Mouse (Mus musculus) ES-E14 (cell line): Measurements from ENCODE around the gene Klk7. TPM values are rescaled to one million over a fixed set of nuclear protein-coding genes. Genes with fewer than 3 reads are reported as not detected.

Experiments
- DNase-seq: peaks from one replicate; pipeline ENCODE4 v3.0.0-alpha.2; 2013; ENCODE audit warnings: low read depth, low spot score
- H3K27ac ChIP-seq: 2 replicates; pipeline ENCODE4 v1.5.1; 2012; ENCODE audit warnings: low read depth, mild to moderate bottlenecking, low read length, moderate library complexity, mixed read lengths; ENCODE audit not compliant: poor library complexity, insufficient read depth, severe bottlenecking
- H3K36me3 ChIP-seq: 2 replicates; pipeline ENCODE4 v1.6.1; 2012; ENCODE audit warnings: mild to moderate bottlenecking, low read length, moderate library complexity, mixed read lengths; ENCODE audit not compliant: control insufficient read depth, poor library complexity, insufficient read depth, severe bottlenecking
- H3K4me1 ChIP-seq, 2 experiments: fragments of 150-350 bp in 1 of 2; sonication (generic) in 1 of 2; 2 replicates each; pipeline ENCODE4 v1.6.1; 2012; ENCODE audit warnings: low read length in 2 of 2, mild to moderate bottlenecking in 1 of 2, mixed read lengths in 1 of 2; ENCODE audit not compliant: control insufficient read depth in 2 of 2, insufficient read depth in 2 of 2, poor library complexity in 1 of 2
- H3K4me3 ChIP-seq, 2 experiments: fragments of 150-350 bp in 1 of 2; sonication (generic) in 1 of 2; 2 replicates each; pipeline ENCODE4 v1.5.1; 2012; ENCODE audit warnings: low read length in 2 of 2, low read depth in 1 of 2, mild to moderate bottlenecking in 1 of 2, mixed read lengths in 1 of 2; ENCODE audit not compliant: insufficient read depth in 1 of 2, poor library complexity in 1 of 2, severe bottlenecking in 1 of 2
- H3K9ac ChIP-seq: 2 replicates; pipeline ENCODE4 v1.6.1; 2012; ENCODE audit warnings: low read depth, mild to moderate bottlenecking, low read length, mixed read lengths; ENCODE audit not compliant: poor library complexity, insufficient read depth, severe bottlenecking
- H3K9me3 ChIP-seq: fragments of 150-350 bp; sonication (generic); 2 replicates; pipeline ENCODE4 v1.6.1; 2012; ENCODE audit warnings: low read depth, mild to moderate bottlenecking, low read length; ENCODE audit not compliant: control insufficient read depth, insufficient read depth
- CHD2 ChIP-seq: IDR thresholded peaks from 2 replicates; pipeline ENCODE4 v1.6.1; 2014; ENCODE audit warnings: mild to moderate bottlenecking, low read depth, low read length, inconsistent platforms
- HCFC1 ChIP-seq: IDR thresholded peaks from 2 replicates; pipeline ENCODE4 v1.6.1; 2012; ENCODE audit warnings: low read length, inconsistent platforms, borderline replicate concordance; ENCODE audit not compliant: insufficient read depth
- MAFK ChIP-seq: IDR thresholded peaks from 2 replicates; pipeline ENCODE4 v1.6.1; 2014; ENCODE audit warnings: mild to moderate bottlenecking, low read depth, low read length, inconsistent platforms; ENCODE audit not compliant: insufficient read depth
- ZC3H11A ChIP-seq: IDR thresholded peaks from 2 replicates; pipeline ENCODE4 v1.6.1; 2012; ENCODE audit warnings: low read depth, mild to moderate bottlenecking, inconsistent platforms, low read length, borderline replicate concordance
- ZNF384 ChIP-seq: IDR thresholded peaks from 2 replicates; pipeline ENCODE4 v1.6.1; 2012; ENCODE audit warnings: low read depth, low read length, inconsistent platforms
- in situ Hi-C, 2 experiments: fragments of 600-800 bp; cut with MboI; formaldehyde crosslinking; loops; one replicate each; pipeline ENCODE4 v1.15.1; 2025; ENCODE audit warnings: low sequenced_read_pairs in 2 of 2, inconsistent platforms in 1 of 2; ENCODE audit not compliant: unreplicated experiment in 2 of 2
- total RNA-seq: library from RNA; depleted of rRNA; stranded (reverse); fragments of 300-350 nt; gene quantifications from 2 replicates; pipeline ENCODE4 v1.2.3, GENCODE M21; 2012

Gene Klk7
- total RNA-seq, 1 experiment: 0.49 TPM

GRCm38 (mm10) chr7:43821581-43821980 lies 10.5 kb downstream of the Klk7 start:
- in situ Hi-C loops: no loop called here
- TF ChIP-seq MAFK: no peak
- no peak for TF ChIP-seq ZC3H11A
- TF ChIP-seq HCFC1: no peak
- no peak for TF ChIP-seq CHD2
- no peak overlapping the region for H3K27ac ChIP-seq

GRCm38 (mm10) chr7:43824199-43824598 lies 13.1 kb downstream of the Klk7 start, which contains the start of gene Klk6:
Gene Klk6 (plus strand): TSS chr7:43824499.
- TF ChIP-seq ZNF384: no peak
- TF ChIP-seq CHD2: no peak
- TF ChIP-seq ZC3H11A: no peak
- no peak for TF ChIP-seq MAFK
- TF ChIP-seq HCFC1: no peak

More at GRCm38 (mm10) chr7:43821581-43821980, 10.5 kb downstream of the Klk7 start:
- H3K9me3 ChIP-seq: no peaks in the 10 kb centered on the region
- no peaks in the 10 kb centered on the region for H3K36me3 ChIP-seq
- no peak for DNase-seq
- H3K4me1 ChIP-seq: peaks cover 0 to 7% of the 10 kb centered on the region in 2 experiments; a peak in 2 of 4 replicates
- H3K4me3 ChIP-seq: no peak overlapping the region
- no peak overlapping the region for H3K9ac ChIP-seq

GRCm38 (mm10) chr7:43826056-43826455 lies 15.0 kb downstream of the Klk7 start:
- Histone ChIP-seq H3K36me3 (no peaks in the 10 kb centered on the region), H3K4me1 (no peaks in the 10 kb centered on the region; a peak in 1 of 4 replicates), H3K4me3 (no peak overlapping the region), H3K9ac (no peak overlapping the region), H3K27ac (no peak overlapping the region), H3K9me3 (no peaks in the 10 kb centered on the region)
- in situ Hi-C loops: no loop called here
- TF ChIP-seq HCFC1: no peak
- TF ChIP-seq MAFK: no peak
- TF ChIP-seq ZC3H11A: no peak
- no peak for TF ChIP-seq CHD2
- no peak for TF ChIP-seq ZNF384
- DNase-seq: no peak

More at GRCm38 (mm10) chr7:43824199-43824598, 13.1 kb downstream of the Klk7 start, which contains the start of gene Klk6:
- H3K36me3 ChIP-seq: no peaks in the 10 kb centered on the region
- no peak for DNase-seq
- in situ Hi-C loops: no loop called here
- no peak within 1 kb of the TSS for H3K9ac ChIP-seq
- no peak within 1 kb of the TSS for H3K27ac ChIP-seq
- no peak within 1 kb of the TSS for H3K4me3 ChIP-seq
- no peaks in the 10 kb centered on the region; a peak in 1 of 4 replicates for H3K4me1 ChIP-seq
- no peaks in the 10 kb centered on the region for H3K9me3 ChIP-seq

- DNase-seq: no peak
- H3K4me1 ChIP-seq: no peaks in the 10 kb centered on the region; a peak in 1 of 4 replicates
- H3K9ac ChIP-seq: no peak overlapping the region
- in situ Hi-C loops: no loop called here
- TF ChIP-seq MAFK: no peak
- no peak for TF ChIP-seq ZC3H11A
- TF ChIP-seq ZNF384: no peak
- TF ChIP-seq HCFC1: no peak
- no peak overlapping the region for H3K4me3 ChIP-seq
- no peaks in the 10 kb centered on the region for H3K9me3 ChIP-seq
- H3K27ac ChIP-seq: no peak overlapping the region
- no peaks in the 10 kb centered on the region for H3K36me3 ChIP-seq
Observed at GRCm38 (mm10) chr7:43827706-43828105, 16.6 kb downstream of the Klk7 start.

- in situ Hi-C loops: no loop called here
- Histone ChIP-seq H3K4me3 (no peak overlapping the region), H3K4me1 (no peaks in the 10 kb centered on the region; a peak in 1 of 4 replicates), H3K36me3 (no peaks in the 10 kb centered on the region), H3K9me3 (no peaks in the 10 kb centered on the region), H3K9ac (no peak overlapping the region), H3K27ac (no peak overlapping the region)
- no peak for TF ChIP-seq HCFC1
- DNase-seq: no peak
Observed at GRCm38 (mm10) chr7:43829006-43829405, 17.9 kb downstream of the Klk7 start.
